Mouse (Mus musculus): ENCODE results near the gene Amz2. TPM values are rescaled to one million over a fixed set of nuclear protein-coding genes. Genes with fewer than 3 reads are reported as not detected.
A peak's percentile ranks its signal among the peaks of the same experiment; 100 is the strongest.

The Amz2 gene
- polyA plus RNA-seq, 1 experiment = 75.3 TPM

DNA sequence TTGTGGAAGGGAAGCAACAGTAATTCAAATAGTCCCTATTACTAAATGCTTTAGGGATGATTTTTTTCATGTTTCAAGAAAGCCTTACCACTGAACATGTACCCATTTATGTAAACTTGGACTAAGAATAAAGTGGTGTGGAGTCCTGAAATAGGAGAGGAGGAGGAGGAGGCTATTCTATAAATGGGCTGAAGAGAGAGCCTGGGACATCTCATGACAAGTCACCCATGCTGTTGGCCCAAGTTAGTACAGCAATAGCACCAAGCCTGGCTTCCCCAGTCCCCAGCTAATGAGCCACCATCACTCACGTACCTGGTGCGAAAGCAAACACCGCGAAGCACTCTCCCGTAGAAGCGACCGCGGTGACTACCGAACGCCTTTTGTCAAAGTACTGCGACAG, 32.4 kb downstream of the Amz2 start:
- WGBS = 98% methylated on average over 11 of the region's 11 CpGs
- H3K4me3 ChIP-seq (ENCODE audit: control insufficient read depth, insufficient read depth, low read length) = no peak overlapping the region
- DNase-seq = no peak
- no peaks in the 10 kb centered on the region for H3K27me3 ChIP-seq (ENCODE audit: control insufficient read depth, insufficient read depth, low read length)
- H3K4me1 ChIP-seq (replicated peaks; ENCODE audit: control insufficient read depth, insufficient read depth, low read length) = no peaks in the 10 kb centered on the region
- H3K36me3 ChIP-seq (ENCODE audit: control insufficient read depth, insufficient read depth, low read length) = peaks cover 11% of the 10 kb centered on the region
- TF ChIP-seq POLR2A (IDR thresholded peaks at IDR 0.05; ENCODE audit: control insufficient read depth, extremely low read depth, insufficient read depth, low read length, poor library complexity) (no peak), CTCF (IDR thresholded peaks at IDR 0.05; ENCODE audit: borderline replicate concordance, control insufficient read depth, extremely low read depth, insufficient read depth, low read length, poor library complexity) (no peak)
- no peak overlapping the region for H3K27ac ChIP-seq (ENCODE audit: control insufficient read depth, insufficient read depth, low read length)

DNA sequence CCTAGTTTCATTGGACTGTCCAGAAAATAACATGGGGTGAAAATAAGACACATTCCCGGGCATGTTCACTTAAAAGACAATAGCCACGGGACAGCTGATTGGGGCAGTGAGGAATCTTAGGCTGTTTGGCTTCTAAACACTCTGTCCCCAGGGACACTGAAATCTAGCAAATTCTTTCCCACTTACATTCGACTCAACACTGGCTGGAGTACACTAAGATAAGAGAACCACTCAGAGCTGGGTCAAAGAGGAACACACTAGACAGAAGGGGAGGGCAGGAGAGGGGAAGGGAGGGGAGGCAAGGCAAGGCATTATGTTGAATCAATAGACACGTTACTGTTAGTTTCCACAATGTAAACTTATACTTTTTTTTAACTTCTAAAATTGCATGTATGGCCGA, 34.8 kb downstream of the Amz2 start:
- TF ChIP-seq CTCF (IDR thresholded peaks at IDR 0.05; ENCODE audit: borderline replicate concordance, control insufficient read depth, extremely low read depth, insufficient read depth, low read length, poor library complexity) = no peak
- TF ChIP-seq POLR2A (IDR thresholded peaks at IDR 0.05; ENCODE audit: control insufficient read depth, extremely low read depth, insufficient read depth, low read length, poor library complexity) = no peak
- Histone ChIP-seq H3K4me3 (ENCODE audit: control insufficient read depth, insufficient read depth, low read length) (no peak overlapping the region), H3K36me3 (ENCODE audit: control insufficient read depth, insufficient read depth, low read length) (peaks cover 3% of the 10 kb centered on the region; the same call in 1 of the 2 replicates), H3K27me3 (ENCODE audit: control insufficient read depth, insufficient read depth, low read length) (no peaks in the 10 kb centered on the region), H3K4me1 (replicated peaks; ENCODE audit: control insufficient read depth, insufficient read depth, low read length) (no peaks in the 10 kb centered on the region), H3K27ac (ENCODE audit: control insufficient read depth, insufficient read depth, low read length) (no peak overlapping the region)
- 84% methylated on average over 5 of the region's 5 CpGs for WGBS
- DNase-seq = no peak

DNA sequence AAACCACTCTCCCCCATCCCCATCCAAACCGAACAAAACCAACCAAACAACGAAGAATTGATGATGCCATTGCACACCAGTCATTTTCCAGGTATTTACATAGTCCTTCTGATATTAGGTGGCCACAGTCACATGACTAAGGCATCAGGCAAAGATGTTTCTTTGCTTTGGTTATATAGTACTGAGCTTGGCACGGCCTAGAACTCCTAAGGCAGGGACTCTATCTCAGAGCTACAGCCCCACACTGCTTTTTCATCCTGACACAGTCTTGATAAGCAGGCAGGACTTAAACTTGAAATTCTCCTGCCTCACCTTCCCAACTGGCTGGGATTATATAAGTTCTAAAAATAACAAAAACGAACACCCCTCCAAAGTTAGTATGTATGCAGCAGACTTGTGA, 39.3 kb downstream of the Amz2 start:
- Histone ChIP-seq H3K27ac (ENCODE audit: control insufficient read depth, insufficient read depth, low read length) (no peak overlapping the region), H3K4me1 (replicated peaks; ENCODE audit: control insufficient read depth, insufficient read depth, low read length) (0 out of 2 replicates have a peak, but pooled peaks cover 7% of the 10 kb centered on the region), H3K4me3 (ENCODE audit: control insufficient read depth, insufficient read depth, low read length) (no peak overlapping the region), H3K36me3 (ENCODE audit: control insufficient read depth, insufficient read depth, low read length) (no peaks in the 10 kb centered on the region), H3K27me3 (ENCODE audit: control insufficient read depth, insufficient read depth, low read length) (no peaks in the 10 kb centered on the region)
- WGBS = 96% methylated on average over 4 of the region's 4 CpGs
- TF ChIP-seq POLR2A (IDR thresholded peaks at IDR 0.05; ENCODE audit: control insufficient read depth, extremely low read depth, insufficient read depth, low read length, poor library complexity) (no peak), CTCF (IDR thresholded peaks at IDR 0.05; ENCODE audit: borderline replicate concordance, control insufficient read depth, extremely low read depth, insufficient read depth, low read length, poor library complexity) (no peak)
- DNase-seq = no peak

DNA sequence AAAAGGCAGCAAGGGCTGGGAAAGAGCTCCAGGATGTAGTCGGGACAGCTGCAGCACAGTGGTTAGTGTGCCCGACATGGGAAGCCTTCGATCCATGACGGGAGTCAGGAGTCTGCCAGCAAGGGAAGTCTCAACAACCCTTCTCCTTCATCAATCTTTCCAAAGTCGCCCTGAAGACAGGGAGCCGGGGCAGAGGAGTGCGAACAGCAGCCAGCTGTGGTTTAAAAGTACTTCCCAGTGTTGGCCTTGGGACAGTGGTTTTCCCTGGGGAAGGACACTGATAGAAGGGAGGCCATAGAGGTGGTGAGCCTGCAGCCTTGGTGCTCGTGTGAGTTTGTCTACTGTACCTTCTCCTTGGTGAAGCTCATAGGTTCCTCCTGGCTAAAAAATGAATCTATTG, 41.2 kb downstream of the Amz2 start:
- WGBS = 93% methylated on average over 8 of the region's 8 CpGs
- no peak for DNase-seq
- Histone ChIP-seq H3K27ac (ENCODE audit: control insufficient read depth, insufficient read depth, low read length) (no peak overlapping the region), H3K4me1 (replicated peaks; ENCODE audit: control insufficient read depth, insufficient read depth, low read length) (peaks cover 19% of the 10 kb centered on the region), H3K27me3 (ENCODE audit: control insufficient read depth, insufficient read depth, low read length) (no peaks in the 10 kb centered on the region), H3K36me3 (ENCODE audit: control insufficient read depth, insufficient read depth, low read length) (no peaks in the 10 kb centered on the region), H3K4me3 (ENCODE audit: control insufficient read depth, insufficient read depth, low read length) (no peak overlapping the region)
- TF ChIP-seq CTCF (IDR thresholded peaks at IDR 0.05; ENCODE audit: borderline replicate concordance, control insufficient read depth, extremely low read depth, insufficient read depth, low read length, poor library complexity) = no peak
- no peak for TF ChIP-seq POLR2A (IDR thresholded peaks at IDR 0.05; ENCODE audit: control insufficient read depth, extremely low read depth, insufficient read depth, low read length, poor library complexity)

DNA sequence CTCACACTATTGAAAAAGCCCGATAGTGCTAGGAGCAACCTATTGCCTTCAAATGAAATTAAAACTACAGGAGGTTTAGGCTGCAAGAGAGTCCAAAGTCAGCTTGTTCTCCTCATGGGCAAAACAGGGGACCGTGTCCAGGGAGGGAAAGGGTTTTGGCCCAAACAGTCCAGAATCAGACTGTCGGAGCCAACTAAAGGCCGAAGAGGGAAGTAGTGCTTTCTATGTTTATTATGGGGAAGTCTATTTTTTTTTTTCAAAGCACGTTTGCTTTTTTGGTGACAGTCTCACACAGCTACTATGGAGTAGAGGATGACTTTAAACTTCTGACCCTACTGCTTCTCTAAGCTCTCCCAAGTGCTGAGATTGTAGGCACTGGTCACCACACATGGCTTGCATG, 42.4 kb downstream of the Amz2 start:
- 66% methylated on average over 5 of the region's 5 CpGs for whole genome bisulfite sequencing
- DNase-seq = no peak
- H3K4me3 ChIP-seq (ENCODE audit: control insufficient read depth, insufficient read depth, low read length) = no peak overlapping the region
- no peaks in the 10 kb centered on the region for H3K36me3 ChIP-seq (ENCODE audit: control insufficient read depth, insufficient read depth, low read length)
- H3K27ac ChIP-seq (ENCODE audit: control insufficient read depth, insufficient read depth, low read length) = no peak overlapping the region
- H3K27me3 ChIP-seq (ENCODE audit: control insufficient read depth, insufficient read depth, low read length) = no peaks in the 10 kb centered on the region
- TF ChIP-seq POLR2A (IDR thresholded peaks at IDR 0.05; ENCODE audit: control insufficient read depth, extremely low read depth, insufficient read depth, low read length, poor library complexity) (no peak), CTCF (IDR thresholded peaks at IDR 0.05; ENCODE audit: borderline replicate concordance, control insufficient read depth, extremely low read depth, insufficient read depth, low read length, poor library complexity) (no peak)
- H3K4me1 ChIP-seq (replicated peaks; ENCODE audit: control insufficient read depth, insufficient read depth, low read length) = peaks cover 23% of the 10 kb centered on the region

DNA sequence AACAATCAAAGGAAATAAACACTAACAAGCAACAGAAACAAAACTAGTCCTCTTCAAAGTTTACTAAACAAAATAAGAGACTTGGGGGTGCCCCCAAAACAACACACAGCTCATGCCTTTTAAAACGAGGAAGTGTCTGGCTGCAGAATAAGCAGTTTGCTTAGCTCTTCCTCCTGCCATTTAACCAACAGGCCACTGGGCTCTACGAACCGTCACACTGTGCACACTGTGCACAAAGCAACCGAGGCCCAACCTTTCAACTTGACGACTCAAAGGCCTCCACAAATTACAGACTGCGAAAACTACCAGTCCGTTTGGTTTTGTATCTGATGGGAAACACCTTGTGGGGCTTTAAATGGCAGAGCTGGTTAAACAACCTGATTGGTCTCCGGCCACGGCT, 44.4 kb downstream of the Amz2 start:
- Histone ChIP-seq H3K4me1 (replicated peaks; ENCODE audit: control insufficient read depth, insufficient read depth, low read length) (peaks cover 27% of the 10 kb centered on the region), H3K4me3 (ENCODE audit: control insufficient read depth, insufficient read depth, low read length) (no peak overlapping the region), H3K27me3 (ENCODE audit: control insufficient read depth, insufficient read depth, low read length) (no peaks in the 10 kb centered on the region), H3K27ac (ENCODE audit: control insufficient read depth, insufficient read depth, low read length) (peak overlapping the region; percentile 60), H3K36me3 (ENCODE audit: control insufficient read depth, insufficient read depth, low read length) (no peaks in the 10 kb centered on the region)
- TF ChIP-seq CTCF (IDR thresholded peaks at IDR 0.05; ENCODE audit: borderline replicate concordance, control insufficient read depth, extremely low read depth, insufficient read depth, low read length, poor library complexity) (no peak), POLR2A (IDR thresholded peaks at IDR 0.05; ENCODE audit: control insufficient read depth, extremely low read depth, insufficient read depth, low read length, poor library complexity) (no peak)
- 44% methylated on average over 9 of the region's 9 CpGs for WGBS
- DNase-seq = no peak

All from thymus, adult 2 months (tissue).